Mouse (Mus musculus) bone marrow, adult 2 months (tissue): Measurements from ENCODE around the gene Pigk.

Source experiments
- CTCF ChIP-seq: fragments of 200-500 bp; IDR thresholded peaks from 2 replicates; pipeline ENCODE4 v1.5.1; 2011; ENCODE audit warnings: low read length, control low read depth; ENCODE audit not compliant: control insufficient read depth, insufficient read depth
- POLR2A ChIP-seq: fragments of 200-500 bp; IDR thresholded peaks from 2 replicates; pipeline ENCODE4 v1.6.1; 2011; ENCODE audit warnings: low read depth, mild to moderate bottlenecking, control low read depth, low read length, borderline replicate concordance; ENCODE audit not compliant: control insufficient read depth

GRCm38 (mm10) chr3:152872596-152872995 is 158.7 kb downstream of the Pigk start:
- no peak for TF ChIP-seq POLR2A
- no peak for TF ChIP-seq CTCF
